Comparison of ENCODE assay signal across 7 mouse cellular contexts in the genomic region with DNA sequence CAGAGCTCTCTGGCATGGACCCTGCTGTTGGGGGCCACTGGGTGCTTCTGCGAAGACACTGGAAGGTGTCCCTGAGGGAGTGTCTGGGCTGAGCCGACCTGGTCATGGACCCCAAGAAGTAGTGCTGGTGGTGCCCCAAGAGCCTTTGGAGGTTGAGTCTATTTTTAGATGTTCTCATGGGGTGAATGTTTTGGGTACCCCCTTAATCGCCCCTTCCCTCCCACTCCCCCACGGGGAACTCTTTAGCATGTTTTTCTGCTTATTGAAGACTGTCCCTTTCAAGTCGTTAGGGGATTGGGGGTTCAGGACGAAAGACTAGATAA. TPM values are rescaled to one million over a fixed set of nuclear protein-coding genes. Genes with fewer than 3 reads are reported as not detected.
A peak's percentile ranks its signal among the peaks of the same experiment; 100 is the strongest.
DNase-seq lines count a peak whose midpoint lies in the region; ATAC-seq and TF ChIP-seq lines count a peak whose summit lies in the region.

No protein-coding gene starts in this region.

- peak overlapping the region; percentile 93 for H3K9ac ChIP-seq in lung, postnatal 0 days (replicated peaks; ENCODE audit: low read depth)
- H3K9ac ChIP-seq in forebrain, embryonic 11.5 days (ENCODE audit: low read length), result peak overlapping the region; percentile 99
- peak overlapping the region; percentile 79 for H3K9ac ChIP-seq in limb, embryonic 13.5 days
- peak overlapping the region; percentile 97 for H3K9ac ChIP-seq in stomach, embryonic 14.5 days (replicated peaks; ENCODE audit: low read depth, low read length)

- H3K9me3 ChIP-seq in lung, postnatal 0 days (ENCODE audit: low read length), result no peaks in the 10 kb centered on the region
- no peaks in the 10 kb centered on the region for H3K9me3 ChIP-seq in forebrain, embryonic 11.5 days (ENCODE audit: control insufficient read depth, low read length)
- no peaks in the 10 kb centered on the region for H3K9me3 ChIP-seq in limb, embryonic 13.5 days
- H3K9me3 ChIP-seq in stomach, embryonic 14.5 days (ENCODE audit: control insufficient read depth, low read depth, low read length), result no peaks in the 10 kb centered on the region

- H3K27me3 ChIP-seq in lung, postnatal 0 days (replicated peaks; ENCODE audit: insufficient read depth, low read length), result no peaks in the 10 kb centered on the region
- H3K27me3 ChIP-seq in forebrain, embryonic 11.5 days (ENCODE audit: control insufficient read depth, insufficient read depth, low read length), result no peaks in the 10 kb centered on the region
- H3K27me3 ChIP-seq in limb, embryonic 13.5 days, result no peaks in the 10 kb centered on the region
- H3K27me3 ChIP-seq in stomach, embryonic 14.5 days (ENCODE audit: control insufficient read depth, insufficient read depth, low read length), result no peaks in the 10 kb centered on the region

- peak overlapping the region; percentile 99 for H3K27ac ChIP-seq in lung, postnatal 0 days (ENCODE audit: low read length)
- peak overlapping the region; percentile 100 for H3K27ac ChIP-seq in forebrain, embryonic 11.5 days (ENCODE audit: low read depth, low read length)
- H3K27ac ChIP-seq in limb, embryonic 13.5 days, result peak overlapping the region; percentile 69
- peak overlapping the region; percentile 76; the same call in 1 of the 2 replicates for H3K27ac ChIP-seq in stomach, embryonic 14.5 days (ENCODE audit: low read length)

- DNase-seq in lung, postnatal 0 days (ENCODE audit: low spot score), result no peak
- no peak for DNase-seq in lung, postnatal 10 days
- no peak for DNase-seq in forebrain, embryonic 11.5 days (ENCODE audit: low spot score)
- no peak for DNase-seq in layer of hippocampus, adult 11-12 months (ENCODE audit: low spot score)
- DNase-seq in natural killer cell, adult 2 months (ENCODE audit: low spot score in 2 of 2), result no peak

- peak overlapping the region; percentile 96 for H3K4me3 ChIP-seq in lung, postnatal 0 days (ENCODE audit: low read depth, low read length)
- peak overlapping the region; percentile 86 for H3K4me3 ChIP-seq in forebrain, embryonic 11.5 days (ENCODE audit: low read depth, low read length)
- peak overlapping the region; percentile 79 for H3K4me3 ChIP-seq in limb, embryonic 13.5 days
- H3K4me3 ChIP-seq in stomach, embryonic 14.5 days (ENCODE audit: low read depth, low read length), result peak overlapping the region; percentile 79

- peaks cover 3% of the 10 kb centered on the region; the same call in 1 of the 2 replicates for H3K4me1 ChIP-seq in lung, postnatal 0 days (ENCODE audit: insufficient read depth, low read depth, low read length)
- H3K4me1 ChIP-seq in forebrain, embryonic 11.5 days (replicated peaks; ENCODE audit: control insufficient read depth, insufficient read depth, low read length), result peaks cover 9% of the 10 kb centered on the region; the same call in 1 of the 2 replicates
- peaks cover 12% of the 10 kb centered on the region for H3K4me1 ChIP-seq in limb, embryonic 13.5 days
- H3K4me1 ChIP-seq in stomach, embryonic 14.5 days (ENCODE audit: control insufficient read depth, insufficient read depth, low read length), result peaks cover 6% of the 10 kb centered on the region; the same call in 1 of the 2 replicates

- no peak for TF ChIP-seq EP300 in lung, postnatal 0 days (IDR thresholded peaks at IDR 0.05)

- no peaks in the 10 kb centered on the region for H3K36me3 ChIP-seq in lung, postnatal 0 days (ENCODE audit: insufficient read depth, low read length)
- no peaks in the 10 kb centered on the region for H3K36me3 ChIP-seq in forebrain, embryonic 11.5 days (ENCODE audit: control insufficient read depth, insufficient read depth, low read length)
- H3K36me3 ChIP-seq in limb, embryonic 13.5 days, result peaks cover 7% of the 10 kb centered on the region
- H3K36me3 ChIP-seq in stomach, embryonic 14.5 days (ENCODE audit: control insufficient read depth, insufficient read depth, low read length), result peaks cover 7% of the 10 kb centered on the region; the same call in 1 of the 2 replicates

- ATAC-seq in lung, postnatal 0 days, result no peak
- ATAC-seq in forebrain, embryonic 11.5 days (replicated peaks; ENCODE audit: low FRiP score), result peak; percentile 32; the same call in 1 of the 2 replicates
- no peak for ATAC-seq in limb, embryonic 13.5 days (ENCODE audit: low FRiP score, low read depth)
- ATAC-seq in stomach, embryonic 14.5 days (ENCODE audit: insufficient number of reproducible peaks, insufficient read depth, low FRiP score, low read depth), result no peak; the same call in 1 of the 2 replicates

- WGBS in lung, postnatal 0 days, result 7% methylated on average over 6 of the region's 6 CpGs
- 8% methylated on average over 6 of the region's 6 CpGs for WGBS in forebrain, embryonic 11.5 days
- WGBS in limb, embryonic 13.5 days, result 7% methylated on average over 6 of the region's 6 CpGs
- WGBS in stomach, embryonic 14.5 days, result 8% methylated on average over 6 of the region's 6 CpGs

- H3K4me2 ChIP-seq in lung, postnatal 0 days (replicated peaks; ENCODE audit: low read depth, low read length), result peak overlapping the region; percentile 79
- peak overlapping the region; percentile 64 for H3K4me2 ChIP-seq in forebrain, embryonic 11.5 days (ENCODE audit: low read depth, low read length, severe bottlenecking)
- peak overlapping the region; percentile 90 for H3K4me2 ChIP-seq in limb, embryonic 13.5 days (replicated peaks)
- peak overlapping the region; percentile 91 for H3K4me2 ChIP-seq in stomach, embryonic 14.5 days (replicated peaks; ENCODE audit: low read depth, low read length)

- TF ChIP-seq CTCF in lung, postnatal 0 days (IDR thresholded peaks at IDR 0.05), result no peak

RNA-seq across cellular contexts. Expression of gene Mllt10, which starts 10.6 kb away (rescaled TPM):
- polyA plus RNA-seq in lung, postnatal 0 days (2015; fragmentation: Nextera tagmentation; extraction: Ambion mirVana), result 35.1 and 38.9 TPM in 2 replicates
- polyA plus RNA-seq in forebrain, embryonic 11.5 days (2014; fragmentation: Nextera tagmentation; extraction: Ambion mirVana), result 52.9 and 54.2 TPM in 2 replicates
- 68.1 and 72.2 TPM in 2 replicates for polyA plus RNA-seq in limb, embryonic 13.5 days (2015; fragmentation: Nextera tagmentation; extraction: Ambion mirVana)
- polyA plus RNA-seq in stomach, embryonic 14.5 days (2014; fragmentation: Nextera tagmentation; extraction: Ambion mirVana), result 45.0 and 56.9 TPM in 2 replicates

RNA-seq across cellular contexts. Expression of gene Skida1, which starts 16.8 kb away (rescaled TPM):
- polyA plus RNA-seq in lung, postnatal 0 days (2015; fragmentation: Nextera tagmentation; extraction: Ambion mirVana), result 2.5 and 3.0 TPM in 2 replicates
- 20.2 and 23.3 TPM in 2 replicates for polyA plus RNA-seq in forebrain, embryonic 11.5 days (2014; fragmentation: Nextera tagmentation; extraction: Ambion mirVana)
- 12.2 and 14.9 TPM in 2 replicates for polyA plus RNA-seq in limb, embryonic 13.5 days (2015; fragmentation: Nextera tagmentation; extraction: Ambion mirVana)
- polyA plus RNA-seq in stomach, embryonic 14.5 days (2014; fragmentation: Nextera tagmentation; extraction: Ambion mirVana), result 4.4 and 5.0 TPM in 2 replicates

RNA-seq across cellular contexts. Expression of gene A930004D18Rik, which starts 28.1 kb away (rescaled TPM):
- 11.0 and 11.3 TPM in 2 replicates for polyA plus RNA-seq in lung, postnatal 0 days (2015; fragmentation: Nextera tagmentation; extraction: Ambion mirVana)
- 12.2 and 15.4 TPM in 2 replicates for polyA plus RNA-seq in forebrain, embryonic 11.5 days (2014; fragmentation: Nextera tagmentation; extraction: Ambion mirVana)
- 15.3 and 19.4 TPM in 2 replicates for polyA plus RNA-seq in limb, embryonic 13.5 days (2015; fragmentation: Nextera tagmentation; extraction: Ambion mirVana)
- polyA plus RNA-seq in stomach, embryonic 14.5 days (2014; fragmentation: Nextera tagmentation; extraction: Ambion mirVana), result 9.9 and 11.0 TPM in 2 replicates
